Mouse (Mus musculus): ENCODE results near the gene Ins2. TPM values are rescaled to one million over a fixed set of nuclear protein-coding genes. Genes with fewer than 3 reads are reported as not detected.

Gene Ins2
- polyA plus RNA-seq, 1 experiment, result 15.8 TPM

DNA sequence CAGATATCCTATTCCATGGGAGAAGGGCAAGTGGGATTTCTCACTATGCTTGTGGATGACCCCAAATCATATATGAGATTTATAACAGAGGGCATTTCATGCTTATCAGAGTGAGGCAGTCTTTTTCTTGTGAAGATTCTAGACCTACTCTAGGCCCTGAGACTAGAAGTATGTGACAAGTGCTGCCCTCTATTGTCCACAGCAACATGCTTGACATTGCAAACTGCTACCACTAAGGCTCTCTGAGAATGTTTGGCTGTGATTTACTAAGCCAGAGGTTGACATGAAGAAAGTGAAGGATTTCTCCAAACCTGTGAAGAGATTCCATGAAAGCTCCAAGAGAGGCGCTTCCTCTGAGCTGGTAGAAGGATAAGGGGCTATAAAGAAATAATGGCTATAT is 72.1 kb downstream of the Ins2 start:
- no peak for DNase-seq (ENCODE audit: low read depth in 1 of 2, low spot score in 2 of 2)
- Histone ChIP-seq H3K4me1 (ENCODE audit: control insufficient read depth, insufficient read depth, insufficient read length) (no peaks in the 10 kb centered on the region), H3K36me3 (ENCODE audit: control insufficient read depth, insufficient read depth, low read length) (no peaks in the 10 kb centered on the region), H3K4me3 (ENCODE audit: extremely low read depth, insufficient read depth, insufficient read length) (no peak overlapping the region), H3K27ac (ENCODE audit: insufficient read depth, low read length) (no peak overlapping the region), H3K27me3 (ENCODE audit: control insufficient read depth, insufficient read depth, low read length) (no peaks in the 10 kb centered on the region)
- TF ChIP-seq POLR2A (IDR thresholded peaks at IDR 0.05; ENCODE audit: low read depth, low read length) (no peak), CTCF (IDR thresholded peaks at IDR 0.05; ENCODE audit: extremely low read depth, insufficient read depth, insufficient read length, insufficient replicate concordance) (no peak)
- 87% methylated on average over 1 of the region's 1 CpGs for WGBS

DNA sequence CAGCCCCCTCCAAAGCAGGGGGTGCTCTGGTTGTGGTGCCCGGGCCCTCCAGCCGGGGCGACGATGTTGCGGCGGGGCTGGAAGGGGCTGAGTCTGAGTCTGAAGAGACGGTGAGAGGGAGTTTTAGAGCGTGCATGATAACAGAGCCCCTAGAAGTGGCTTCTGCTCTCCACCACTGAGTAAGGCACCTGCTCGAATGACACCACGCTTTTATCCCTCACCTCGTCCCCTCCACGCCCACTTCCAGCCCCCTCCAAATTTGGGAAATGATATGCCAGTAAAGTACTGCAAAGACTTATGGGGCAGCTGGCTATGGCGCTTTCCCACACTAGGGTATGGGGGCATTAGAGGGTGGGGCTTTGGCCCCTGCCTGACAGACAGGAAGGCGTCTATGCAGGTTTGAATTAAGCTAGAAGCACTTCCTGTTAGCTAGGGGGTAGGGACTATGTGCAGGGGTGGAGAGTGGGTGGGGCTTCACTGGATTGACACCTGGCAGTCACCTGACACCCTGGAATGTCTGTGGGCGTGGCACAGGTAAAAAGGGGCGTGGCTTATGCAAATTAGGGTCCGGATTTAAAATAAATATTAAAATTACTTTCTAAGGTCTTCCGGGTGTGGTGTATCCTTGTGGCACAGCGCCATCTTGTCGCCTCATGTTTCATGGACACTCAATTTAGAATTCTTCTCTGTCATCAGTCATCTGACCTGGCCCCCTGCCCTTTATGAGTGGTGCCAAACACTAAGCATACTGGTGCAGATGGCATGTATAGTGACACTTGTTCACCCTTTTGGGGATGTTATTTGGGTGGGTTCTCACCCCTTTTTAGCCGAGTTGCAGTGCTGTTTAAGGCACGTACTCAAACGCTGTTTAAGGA is 73.2 kb downstream of the Ins2 start, which contains the start of gene Gm49394:
Gene Gm49394 (minus strand): TSS at position 192 of the 875 bp plus-strand sequence.
- no peak for TF ChIP-seq CTCF (IDR thresholded peaks at IDR 0.05; ENCODE audit: extremely low read depth, insufficient read depth, insufficient read length, insufficient replicate concordance)
- TF ChIP-seq POLR2A (IDR thresholded peaks at IDR 0.05; ENCODE audit: low read depth, low read length), result no peak
- WGBS, result 86% methylated on average over 23 of the region's 23 CpGs
- Histone ChIP-seq H3K27ac (ENCODE audit: insufficient read depth, low read length) (no peak within 1 kb of the TSS), H3K27me3 (ENCODE audit: control insufficient read depth, insufficient read depth, low read length) (0 out of 2 replicates have a peak, but pooled peaks cover 4% of the 10 kb centered on the region), H3K36me3 (ENCODE audit: control insufficient read depth, insufficient read depth, low read length) (no peaks in the 10 kb centered on the region), H3K4me1 (ENCODE audit: control insufficient read depth, insufficient read depth, insufficient read length) (no peaks in the 10 kb centered on the region), H3K4me3 (ENCODE audit: extremely low read depth, insufficient read depth, insufficient read length) (no peak within 1 kb of the TSS)
- no peak for DNase-seq (ENCODE audit: low read depth in 1 of 2, low spot score in 2 of 2)

DNA sequence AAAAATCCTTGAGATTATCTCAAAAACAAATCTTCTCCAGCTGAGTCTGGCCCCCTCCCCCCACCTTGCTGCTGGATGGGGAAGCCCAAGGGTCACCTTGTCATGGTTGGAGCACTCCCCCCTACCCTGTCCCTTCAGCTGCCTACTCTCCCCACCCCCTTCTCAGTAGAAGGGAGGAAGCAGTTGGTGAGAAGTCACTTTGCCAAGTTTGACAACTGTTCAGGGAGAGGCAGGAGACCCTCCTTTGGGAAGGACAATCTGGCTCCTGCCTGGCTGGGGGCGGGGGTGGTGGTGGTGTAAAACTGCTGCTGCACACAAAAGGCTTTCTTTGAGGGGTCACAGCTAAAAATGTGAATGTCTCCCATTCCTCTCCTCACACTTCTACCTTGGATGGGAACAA is 74.9 kb downstream of the Ins2 start:
- H3K27ac ChIP-seq (ENCODE audit: insufficient read depth, low read length), result no peak overlapping the region
- no peaks in the 10 kb centered on the region for H3K4me1 ChIP-seq (ENCODE audit: control insufficient read depth, insufficient read depth, insufficient read length)
- no peak for DNase-seq (ENCODE audit: low read depth in 1 of 2, low spot score in 2 of 2)
- peaks cover 12% of the 10 kb centered on the region for H3K27me3 ChIP-seq (ENCODE audit: control insufficient read depth, insufficient read depth, low read length)
- WGBS, result 81% methylated on average over 1 of the region's 1 CpGs
- TF ChIP-seq POLR2A (IDR thresholded peaks at IDR 0.05; ENCODE audit: low read depth, low read length) (no peak), CTCF (IDR thresholded peaks at IDR 0.05; ENCODE audit: extremely low read depth, insufficient read depth, insufficient read length, insufficient replicate concordance) (no peak)
- H3K36me3 ChIP-seq (ENCODE audit: control insufficient read depth, insufficient read depth, low read length), result no peaks in the 10 kb centered on the region
- no peak overlapping the region for H3K4me3 ChIP-seq (ENCODE audit: extremely low read depth, insufficient read depth, insufficient read length)

DNA sequence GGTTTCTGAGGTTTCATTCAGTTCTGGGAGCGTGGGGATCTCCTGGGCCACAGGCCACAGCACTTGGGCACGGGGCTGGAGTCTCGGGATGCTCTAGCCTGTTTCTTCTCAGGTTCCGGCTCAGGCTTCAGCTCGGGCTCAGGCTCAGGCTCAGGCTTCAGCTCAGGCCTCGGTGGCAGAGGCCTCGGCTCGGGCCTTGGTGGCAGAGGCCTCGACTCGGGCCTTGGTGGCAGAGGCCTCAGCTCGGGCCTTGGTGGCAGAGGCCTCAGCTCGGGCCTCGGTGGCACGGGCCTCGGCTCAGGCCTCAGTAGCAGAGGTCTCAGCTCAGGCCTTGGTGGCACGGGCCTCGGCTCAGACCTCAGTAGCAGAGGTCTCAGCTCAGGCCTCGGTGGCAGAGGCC is 75.7 kb downstream of the Ins2 start:
- WGBS, result 92% methylated on average over 18 of the region's 18 CpGs
- H3K4me3 ChIP-seq (ENCODE audit: extremely low read depth, insufficient read depth, insufficient read length), result no peak overlapping the region
- TF ChIP-seq POLR2A (IDR thresholded peaks at IDR 0.05; ENCODE audit: low read depth, low read length) (no peak), CTCF (IDR thresholded peaks at IDR 0.05; ENCODE audit: extremely low read depth, insufficient read depth, insufficient read length, insufficient replicate concordance) (no peak)
- H3K36me3 ChIP-seq (ENCODE audit: control insufficient read depth, insufficient read depth, low read length), result no peaks in the 10 kb centered on the region
- H3K27ac ChIP-seq (ENCODE audit: insufficient read depth, low read length), result no peak overlapping the region
- H3K4me1 ChIP-seq (ENCODE audit: control insufficient read depth, insufficient read depth, insufficient read length), result no peaks in the 10 kb centered on the region
- DNase-seq (ENCODE audit: low read depth in 1 of 2, low spot score in 2 of 2), result no peak
- peaks cover 12% of the 10 kb centered on the region for H3K27me3 ChIP-seq (ENCODE audit: control insufficient read depth, insufficient read depth, low read length)

- Histone ChIP-seq H3K4me1 (ENCODE audit: control insufficient read depth, insufficient read depth, insufficient read length) (no peaks in the 10 kb centered on the region), H3K36me3 (ENCODE audit: control insufficient read depth, insufficient read depth, low read length) (no peaks in the 10 kb centered on the region), H3K27me3 (ENCODE audit: control insufficient read depth, insufficient read depth, low read length) (peaks cover 12% of the 10 kb centered on the region), H3K4me3 (ENCODE audit: extremely low read depth, insufficient read depth, insufficient read length) (no peak within 1 kb of the TSS), H3K27ac (ENCODE audit: insufficient read depth, low read length) (no peak within 1 kb of the TSS)
- WGBS, result 44% methylated on average over 2 of the region's 2 CpGs
- TF ChIP-seq POLR2A (IDR thresholded peaks at IDR 0.05; ENCODE audit: low read depth, low read length) (no peak), CTCF (IDR thresholded peaks at IDR 0.05; ENCODE audit: extremely low read depth, insufficient read depth, insufficient read length, insufficient replicate concordance) (no peak)
- no peak for DNase-seq (ENCODE audit: low read depth in 1 of 2, low spot score in 2 of 2)
Observed at GRCm38 (mm10) chr7:142666659-142667058, 76.5 kb downstream of the Ins2 start, which contains the start of gene Igf2. TSS of gene Igf2 (minus strand) at chr7:142666816.

- no peak overlapping the region for H3K27ac ChIP-seq (ENCODE audit: insufficient read depth, low read length)
- no peak overlapping the region for H3K4me3 ChIP-seq (ENCODE audit: extremely low read depth, insufficient read depth, insufficient read length)
- no peaks in the 10 kb centered on the region for H3K4me1 ChIP-seq (ENCODE audit: control insufficient read depth, insufficient read depth, insufficient read length)
- 82% methylated on average over 4 of the region's 4 CpGs for WGBS
- H3K36me3 ChIP-seq (ENCODE audit: control insufficient read depth, insufficient read depth, low read length), result no peaks in the 10 kb centered on the region
- no peak for DNase-seq (ENCODE audit: low read depth in 1 of 2, low spot score in 2 of 2)
- TF ChIP-seq CTCF (IDR thresholded peaks at IDR 0.05; ENCODE audit: extremely low read depth, insufficient read depth, insufficient read length, insufficient replicate concordance) (no peak), POLR2A (IDR thresholded peaks at IDR 0.05; ENCODE audit: low read depth, low read length) (no peak)
- peaks cover 12% of the 10 kb centered on the region for H3K27me3 ChIP-seq (ENCODE audit: control insufficient read depth, insufficient read depth, low read length)
Observed at GRCm38 (mm10) chr7:142666109-142666508, 77.1 kb downstream of the Ins2 start.

- H3K4me3 ChIP-seq (ENCODE audit: extremely low read depth, insufficient read depth, insufficient read length), result no peak overlapping the region
- no peak for DNase-seq (ENCODE audit: low read depth in 1 of 2, low spot score in 2 of 2)
- H3K27ac ChIP-seq (ENCODE audit: insufficient read depth, low read length), result no peak overlapping the region
- 62% methylated on average over 5 of the region's 5 CpGs for WGBS
- no peaks in the 10 kb centered on the region for H3K4me1 ChIP-seq (ENCODE audit: control insufficient read depth, insufficient read depth, insufficient read length)
- TF ChIP-seq CTCF (IDR thresholded peaks at IDR 0.05; ENCODE audit: extremely low read depth, insufficient read depth, insufficient read length, insufficient replicate concordance) (no peak), POLR2A (IDR thresholded peaks at IDR 0.05; ENCODE audit: low read depth, low read length) (no peak)
- peaks cover 17% of the 10 kb centered on the region for H3K27me3 ChIP-seq (ENCODE audit: control insufficient read depth, insufficient read depth, low read length)
- H3K36me3 ChIP-seq (ENCODE audit: control insufficient read depth, insufficient read depth, low read length), result no peaks in the 10 kb centered on the region
Observed at GRCm38 (mm10) chr7:142665364-142665763, 77.8 kb downstream of the Ins2 start.

All from spleen, adult 2 months (tissue).